Mouse (Mus musculus): ENCODE measurements around the gene Zbtb20.

Gene Zbtb20

DNA sequence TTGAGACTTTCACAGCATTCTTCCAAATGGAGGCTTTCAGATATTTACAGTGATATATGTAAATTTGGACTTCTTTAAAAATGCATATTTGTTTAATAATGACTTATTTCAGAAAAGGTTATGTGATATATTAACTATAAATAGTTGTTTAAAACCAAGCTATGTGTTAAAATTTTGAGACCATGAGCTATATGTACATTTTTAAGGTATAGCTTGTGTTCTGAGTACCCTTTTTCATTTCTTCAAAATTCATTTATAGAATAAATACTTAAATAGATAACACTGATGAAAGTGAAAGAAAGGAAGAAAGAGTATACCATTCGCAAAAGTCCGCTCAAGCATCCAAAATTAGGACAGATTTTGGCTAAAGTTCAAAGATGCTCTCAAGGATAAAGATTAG, 607.1 kb downstream of the Zbtb20 start:
- DNase-seq (ENCODE audit: low spot score in 2 of 2), result no peak

DNA sequence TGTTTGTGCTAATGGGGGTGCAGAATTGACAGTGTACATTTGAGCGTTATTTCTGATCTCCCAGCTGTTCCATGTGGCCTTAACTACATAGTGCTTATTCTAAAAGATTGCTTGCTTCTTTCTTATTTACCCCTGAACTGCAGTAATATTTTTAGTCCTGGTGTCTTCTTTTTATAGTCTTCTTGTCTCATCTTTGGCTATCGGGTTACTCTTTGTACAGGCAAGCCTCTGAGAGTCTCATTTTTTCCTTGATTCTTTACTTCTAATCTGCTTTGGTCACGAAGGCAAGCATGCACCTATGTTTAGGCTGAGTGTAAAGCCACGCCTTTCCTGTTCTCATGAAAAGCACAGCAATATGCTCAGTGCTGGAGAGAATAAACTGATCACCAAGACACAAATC, 608.7 kb downstream of the Zbtb20 start:
- DNase-seq (ENCODE audit: low spot score in 2 of 2), result no peak

DNA sequence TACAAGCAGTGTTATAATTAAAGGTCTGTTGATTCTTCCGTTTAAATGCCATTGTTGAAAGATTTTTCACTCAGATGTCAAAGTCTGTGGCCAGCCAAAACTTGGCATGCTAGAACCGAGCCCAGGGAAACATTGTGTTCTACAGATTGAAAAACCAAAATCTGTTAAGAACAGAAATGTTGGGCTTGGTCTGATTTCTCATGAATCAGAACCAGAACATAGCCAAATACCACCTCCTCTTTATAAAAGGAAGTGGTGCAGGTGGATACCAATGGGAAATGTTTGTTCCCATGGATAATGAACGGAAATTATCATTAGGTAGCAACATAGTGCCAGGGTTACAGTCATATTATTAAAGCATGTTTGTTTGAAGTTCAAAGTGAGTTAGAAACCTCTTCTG, 613.7 kb downstream of the Zbtb20 start:
- DNase-seq (ENCODE audit: low spot score in 2 of 2), result no peak

GRCm38 (mm10) chr16:43489984-43490383, 614.3 kb downstream of the Zbtb20 start:
- DNase-seq (ENCODE audit: low spot score in 2 of 2), result no peak

GRCm38 (mm10) chr16:43492863-43493262, 617.2 kb downstream of the Zbtb20 start:
- DNase-seq (ENCODE audit: low spot score in 2 of 2), result no peak

DNA sequence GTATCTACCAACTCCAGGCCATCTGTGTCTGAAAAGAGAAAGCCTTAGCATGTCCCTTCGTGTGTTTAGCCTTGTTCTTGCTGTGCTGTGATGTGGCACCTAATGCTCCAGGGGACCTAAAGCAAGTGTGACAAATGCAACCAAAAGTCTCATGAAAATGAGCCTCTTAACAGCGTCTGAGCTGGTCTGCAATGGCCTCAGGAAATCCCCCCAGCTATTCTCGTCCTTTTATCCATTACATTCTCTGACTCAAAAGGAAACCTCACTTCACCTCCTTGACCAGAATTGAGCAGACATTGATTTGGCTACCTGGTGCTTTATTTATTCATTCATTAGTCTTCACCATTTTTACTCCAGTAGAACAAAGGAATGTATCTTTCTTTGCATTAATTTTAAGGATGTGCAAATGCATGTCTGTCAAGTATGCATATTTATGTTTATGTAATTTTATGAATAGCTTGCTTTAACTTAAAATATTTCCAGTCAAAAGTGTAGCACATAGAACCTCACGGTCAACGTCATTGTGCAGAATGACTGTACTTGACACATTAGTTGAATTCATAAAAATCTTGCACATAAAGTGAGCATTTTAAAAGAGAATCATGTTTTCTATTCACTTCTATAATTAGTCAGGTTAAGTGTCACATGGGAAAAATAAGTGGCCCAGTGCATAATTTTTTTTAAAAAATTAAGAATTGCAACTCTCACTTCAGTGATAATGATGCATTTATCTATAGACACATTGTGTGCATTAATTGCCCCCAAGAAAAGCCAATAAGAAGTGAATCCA, 618.1 kb downstream of the Zbtb20 start:
- DNase-seq (ENCODE audit: low spot score in 2 of 2), result no peak

GRCm38 (mm10) chr16:43495175-43495818, 619.6 kb downstream of the Zbtb20 start:
- no peak for DNase-seq (ENCODE audit: low spot score in 2 of 2)

- DNase-seq (ENCODE audit: low spot score in 2 of 2), result no peak
Observed at GRCm38 (mm10) chr16:43497093-43497492, 621.4 kb downstream of the Zbtb20 start.

- no peak for DNase-seq (ENCODE audit: low spot score in 2 of 2)
Observed at GRCm38 (mm10) chr16:43500132-43500853, 624.6 kb downstream of the Zbtb20 start.

DNA sequence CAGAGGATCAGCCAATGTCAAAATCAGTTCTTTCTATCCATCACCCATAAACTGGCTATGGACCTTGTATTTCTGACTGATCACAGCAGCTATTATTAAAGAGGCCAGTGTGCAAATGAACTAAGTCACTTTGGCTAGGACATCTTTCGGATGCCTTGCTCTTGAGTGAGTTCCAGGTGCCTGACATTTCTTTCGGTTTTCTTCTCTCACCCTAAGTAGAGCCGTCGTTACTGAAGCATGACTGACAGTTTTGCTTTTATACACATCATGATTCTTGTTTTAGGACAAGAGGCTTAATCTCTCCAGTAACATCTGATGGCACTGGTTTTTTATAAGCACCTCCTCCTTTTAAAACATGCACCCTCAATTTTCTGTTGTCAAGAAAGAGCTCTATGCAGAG, 625.6 kb downstream of the Zbtb20 start:
- DNase-seq (ENCODE audit: low spot score in 2 of 2), result no peak

DNA sequence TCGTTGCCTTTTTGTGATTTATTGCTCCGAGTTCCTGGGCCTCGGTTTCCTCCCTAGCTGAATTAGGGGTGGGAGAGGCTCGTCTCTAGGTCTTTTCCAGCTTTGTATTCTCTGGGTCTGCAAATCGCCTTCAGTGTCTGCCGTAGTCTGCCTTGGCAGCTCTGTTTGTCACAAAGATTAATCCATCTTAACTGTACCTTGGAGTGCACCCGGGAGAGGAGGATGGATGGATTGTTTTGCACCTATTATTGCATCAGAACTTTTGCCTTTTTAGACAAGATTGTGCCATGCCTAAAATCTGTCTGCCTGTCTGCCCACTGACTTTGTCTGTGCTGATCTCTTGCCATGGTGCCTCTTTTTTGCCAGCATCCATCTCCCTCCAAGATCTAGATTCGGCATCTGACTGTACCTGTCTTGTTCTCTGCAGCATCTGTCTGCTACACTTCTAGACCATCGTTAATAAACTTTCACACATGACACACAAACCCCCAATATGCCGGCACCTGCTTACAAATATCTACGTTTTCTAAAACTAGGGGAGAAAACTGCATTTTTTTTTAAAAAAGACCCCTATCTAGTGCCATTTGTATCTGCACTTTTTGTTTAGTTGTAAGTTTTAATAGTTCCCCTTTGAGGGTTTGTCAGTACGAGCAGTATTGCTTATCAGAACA, 626.8 kb downstream of the Zbtb20 start:
- DNase-seq (ENCODE audit: low spot score in 2 of 2), result no peak

DNA sequence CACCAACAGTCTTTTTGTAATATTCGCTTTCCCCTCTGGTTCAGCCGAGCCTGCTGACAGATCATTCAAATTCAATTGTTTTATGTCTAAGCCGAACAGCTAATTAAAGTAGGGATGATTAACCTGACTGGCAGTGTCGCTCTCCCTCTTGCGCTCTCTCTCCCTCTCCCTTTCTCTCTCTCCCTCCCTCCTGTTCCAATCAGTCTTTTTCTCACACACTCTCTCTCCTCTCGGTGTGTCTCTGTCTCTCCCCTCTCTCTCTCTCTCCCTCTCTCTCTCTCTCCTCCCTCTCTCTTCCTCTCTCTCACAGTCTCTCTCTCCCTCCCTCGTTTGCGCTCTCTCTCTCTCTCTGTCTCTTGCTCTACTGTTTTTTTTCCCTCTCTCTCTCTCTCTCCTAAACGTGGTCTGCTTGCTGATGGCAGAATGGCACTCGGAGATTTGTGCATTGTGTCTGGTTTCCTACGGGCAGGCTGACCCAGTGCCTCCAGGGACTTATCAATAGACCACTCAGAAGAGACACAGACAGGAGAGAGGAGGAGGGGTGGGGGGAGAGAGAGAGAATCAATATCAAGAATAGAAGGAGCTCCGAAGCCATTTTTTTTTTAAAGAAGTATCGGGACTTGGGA, 627.4 kb downstream of the Zbtb20 start:
- DNase-seq (ENCODE audit: low spot score in 2 of 2), result no peak

- no peak for DNase-seq (ENCODE audit: low spot score in 2 of 2)
Observed at GRCm38 (mm10) chr16:43503636-43504010, 627.9 kb downstream of the Zbtb20 start.

DNA sequence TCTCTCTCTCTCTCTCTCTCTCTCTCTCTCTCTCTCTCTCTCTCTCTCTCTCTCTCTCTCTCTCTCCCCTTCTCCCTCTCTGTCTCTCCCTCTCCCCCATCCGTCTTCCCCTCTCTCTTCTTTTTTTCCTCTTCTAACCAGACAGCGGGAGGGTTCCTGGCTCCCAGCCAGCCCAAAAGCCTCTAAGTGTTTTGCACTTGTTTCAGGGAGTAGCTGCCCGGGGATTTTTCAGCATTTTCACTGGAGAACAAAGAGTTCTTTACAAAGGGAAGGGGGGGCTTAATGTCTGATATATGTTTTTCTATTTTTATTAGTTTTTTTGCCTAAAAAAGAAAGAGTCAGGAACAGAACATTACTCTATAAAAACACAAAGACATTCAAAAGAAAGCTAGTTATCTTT, 628.5 kb downstream of the Zbtb20 start:
- peak in 1 of 2 experiments; percentile 67 for DNase-seq (ENCODE audit: low spot score in 2 of 2)

- no peak for DNase-seq (ENCODE audit: low spot score in 2 of 2)
Observed at GRCm38 (mm10) chr16:43504556-43504955, 628.9 kb downstream of the Zbtb20 start.

DNA sequence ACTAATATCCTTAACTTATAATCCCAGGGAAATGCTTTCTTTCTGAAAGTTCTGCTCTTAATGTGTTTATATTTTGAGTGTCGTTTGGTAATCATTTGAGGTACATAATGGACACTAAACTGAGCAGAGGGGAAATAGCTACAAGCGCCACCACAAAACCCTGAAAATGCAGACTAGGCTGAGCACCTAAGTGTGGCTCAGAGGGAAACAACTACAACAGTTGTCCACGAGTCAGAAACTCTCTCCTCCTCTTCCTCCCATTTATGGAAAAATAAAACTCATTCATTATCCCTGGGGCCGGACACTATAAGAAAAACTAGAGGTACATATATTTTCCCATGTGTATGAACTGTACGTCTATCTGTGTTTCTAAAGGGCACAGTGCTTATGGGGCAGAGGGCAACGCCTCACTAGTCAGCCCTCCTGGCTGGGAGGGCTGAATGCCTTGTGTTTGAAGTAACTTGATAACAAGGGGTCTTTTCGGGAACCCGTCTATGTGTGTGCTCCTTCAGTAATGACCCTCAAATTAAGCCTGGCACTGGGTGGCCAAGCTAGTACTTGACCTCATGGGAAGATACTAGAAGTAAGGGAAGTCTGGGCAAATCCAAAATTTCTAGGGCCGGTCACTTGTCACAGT, 629.8 kb downstream of the Zbtb20 start:
- no peak for DNase-seq (ENCODE audit: low spot score in 2 of 2)

DNA sequence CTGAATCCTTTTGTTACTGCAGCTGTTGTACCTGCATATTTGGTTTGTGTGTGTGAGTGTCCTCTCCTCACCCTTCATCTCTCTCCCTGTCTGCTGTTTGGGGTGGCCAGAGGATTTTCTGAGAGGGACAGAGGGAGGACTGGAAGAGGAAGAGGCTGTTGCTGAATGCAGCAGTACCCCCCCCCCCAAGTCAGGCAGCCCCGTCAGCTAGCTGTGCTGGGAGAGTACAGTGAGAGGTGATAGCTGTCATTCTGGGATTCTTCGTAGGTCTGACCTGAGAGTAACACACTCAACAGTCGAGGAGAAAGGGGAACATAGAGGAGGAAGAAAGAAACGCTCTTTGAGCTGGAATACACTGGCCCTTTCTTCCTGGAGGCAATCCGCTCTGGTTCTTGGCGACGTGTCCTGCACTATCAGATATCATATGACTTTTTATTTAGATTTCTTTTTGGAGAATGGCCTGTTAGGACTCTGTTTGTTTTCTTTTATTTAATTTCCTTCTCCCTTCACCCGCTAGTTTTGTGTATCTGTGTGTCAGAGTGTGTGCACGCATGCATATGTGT, 630.6 kb downstream of the Zbtb20 start:
- no peak for DNase-seq (ENCODE audit: low spot score in 2 of 2)

DNA sequence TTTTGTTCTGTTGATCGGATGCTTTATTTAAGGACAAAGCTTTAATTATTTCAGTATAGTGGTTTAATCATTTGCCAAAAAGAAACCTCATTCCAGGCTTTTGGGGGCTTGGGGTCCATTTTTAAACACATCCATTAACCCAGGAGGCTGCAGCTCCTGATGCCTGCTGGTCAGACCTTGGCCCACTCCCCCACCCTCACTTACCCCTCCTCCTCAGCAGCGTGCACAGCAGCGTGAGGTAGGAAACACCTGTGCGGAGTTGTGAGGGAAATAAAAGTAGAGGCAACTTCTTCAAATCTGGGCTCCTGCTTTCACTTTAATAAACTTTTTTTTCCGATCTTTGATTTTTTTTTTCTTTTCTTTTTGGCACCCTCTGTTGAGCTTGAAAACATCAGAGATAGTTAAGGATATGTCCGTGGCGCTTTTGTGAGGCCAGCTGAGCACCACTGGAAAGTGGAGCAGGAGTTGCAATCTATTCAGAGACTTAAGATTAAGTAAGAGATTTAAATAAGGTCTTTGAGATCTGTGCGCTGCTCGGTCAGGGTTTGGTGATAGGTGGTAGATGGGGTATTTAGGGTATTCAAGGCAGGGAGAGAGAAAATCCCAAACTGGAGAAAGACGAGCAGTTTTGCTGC, 631.2 kb downstream of the Zbtb20 start:
- DNase-seq (ENCODE audit: low spot score in 2 of 2), result no peak

DNA sequence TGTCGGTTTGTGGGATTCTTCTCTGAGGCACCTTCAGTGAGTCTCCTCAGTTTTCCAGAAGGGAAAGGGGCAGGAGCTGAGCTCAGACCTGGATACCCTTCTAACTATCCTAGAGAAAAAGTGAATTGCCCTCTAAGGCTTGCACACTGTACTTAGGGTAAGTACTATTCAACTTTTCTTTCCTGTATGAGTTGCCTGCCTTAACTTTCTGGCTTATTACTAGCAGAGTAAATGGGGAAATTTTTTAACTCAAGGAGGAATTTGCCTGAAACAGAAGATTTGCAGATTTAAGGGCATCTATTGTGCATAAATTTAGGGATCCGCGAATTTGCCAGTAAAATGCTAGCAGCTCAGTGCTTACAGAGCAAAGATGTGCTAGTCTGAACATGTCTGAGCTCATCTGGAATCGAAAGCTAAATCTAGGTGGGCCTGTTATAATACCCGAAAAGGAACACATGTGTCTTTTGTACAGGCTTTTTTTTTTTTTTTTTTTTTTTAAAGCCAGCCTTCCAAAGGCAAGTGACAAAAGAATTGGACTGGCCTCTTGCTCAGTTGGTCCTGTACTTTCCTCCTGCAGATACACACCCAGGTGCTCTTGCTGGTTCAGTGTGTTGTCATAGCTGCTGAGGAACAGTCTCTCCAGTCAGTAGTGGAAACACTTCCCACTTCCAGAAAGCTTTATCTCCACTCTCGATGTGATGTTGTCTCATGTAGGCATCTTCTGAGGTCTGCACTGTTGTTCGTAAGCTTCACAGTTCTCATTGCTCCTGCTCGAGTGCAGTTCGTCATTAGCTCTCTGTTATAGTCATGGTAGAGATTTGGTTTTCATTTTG, 632.7 kb downstream of the Zbtb20 start:
- no peak for DNase-seq (ENCODE audit: low spot score in 2 of 2)

- DNase-seq (ENCODE audit: low spot score in 2 of 2), result no peak
Observed at GRCm38 (mm10) chr16:43510516-43510915, 634.8 kb downstream of the Zbtb20 start.

All from frontal cortex, postnatal 14 days (tissue).